30 mouse cellular contexts compared by ENCODE assay signal in genomic region chr1:170982301-170982700, GRCm38 (mm10). TPM values are rescaled to one million over a fixed set of nuclear protein-coding genes. Genes with fewer than 3 reads are reported as not detected.
"Had no signal": no experiment of that assay in that cellular context is flagged by ENCODE, and none has a peak within 500 bp of the region (broad histone marks: within the 10 kb centered on the region; RNA-seq: fewer than 3 reads in every experiment).

No protein-coding gene starts in this region.

- H3K4me3 ChIP-seq: limb, embryonic 10.5 days; limb, embryonic 13.5 days; liver, embryonic 12.5 days; liver, embryonic 15.5 days; lung, embryonic 15.5 days; megakaryocyte, embryonic 14.5 days; midbrain, embryonic 10.5 days; midbrain, embryonic 13.5 days; neural tube, embryonic 12.5 days; neural tube, embryonic 15.5 days had no signal

- DNase-seq: kidney, adult 18-20 months; kidney, adult 9 months; kidney, postnatal 14 days; kidney, postnatal 4 days; layer of hippocampus, adult 9-11 months; liver; lung, adult 18-20 months; lung, postnatal 10 days; lung, postnatal 36 days; retina, postnatal 1 day; thymus, adult 2 months; thymus, postnatal 14 days had no signal

- H3K4me1 ChIP-seq: limb, embryonic 10.5 days; limb, embryonic 13.5 days; liver, embryonic 12.5 days; liver, embryonic 15.5 days; lung, embryonic 15.5 days; midbrain, embryonic 10.5 days; midbrain, embryonic 13.5 days; neural tube, embryonic 12.5 days; neural tube, embryonic 15.5 days had no signal

- H3K9me3 ChIP-seq: limb, embryonic 10.5 days; limb, embryonic 13.5 days; liver, embryonic 12.5 days; liver, embryonic 15.5 days; lung, embryonic 15.5 days; midbrain, embryonic 10.5 days; midbrain, embryonic 13.5 days; neural tube, embryonic 12.5 days; neural tube, embryonic 15.5 days had no signal

- H3K4me2 ChIP-seq: limb, embryonic 13.5 days; liver, embryonic 12.5 days; liver, embryonic 15.5 days; lung, embryonic 15.5 days; midbrain, embryonic 13.5 days; neural tube, embryonic 12.5 days; neural tube, embryonic 15.5 days had no signal

- H3K27ac ChIP-seq: limb, embryonic 10.5 days; limb, embryonic 13.5 days; liver, embryonic 12.5 days; liver, embryonic 15.5 days; lung, embryonic 15.5 days; midbrain, embryonic 10.5 days; midbrain, embryonic 13.5 days; neural tube, embryonic 12.5 days; neural tube, embryonic 15.5 days had no signal

- H3K9ac ChIP-seq: limb, embryonic 13.5 days; liver, embryonic 12.5 days; liver, embryonic 15.5 days; lung, embryonic 15.5 days; midbrain, embryonic 13.5 days; neural tube, embryonic 12.5 days; neural tube, embryonic 15.5 days had no signal

- H3K27me3 ChIP-seq: liver, embryonic 15.5 days; lung, embryonic 15.5 days; midbrain, embryonic 13.5 days; neural tube, embryonic 12.5 days; neural tube, embryonic 15.5 days had no signal

- ATAC-seq: inflammation-experienced regulatory T-cells, adult 6 months; liver, embryonic 12.5 days; midbrain, embryonic 13.5 days; midbrain, embryonic 16.5 days had no signal

- H3K36me3 ChIP-seq: limb, embryonic 10.5 days; limb, embryonic 13.5 days; liver, embryonic 12.5 days; liver, embryonic 15.5 days; lung, embryonic 15.5 days; midbrain, embryonic 10.5 days; midbrain, embryonic 13.5 days; neural tube, embryonic 12.5 days; neural tube, embryonic 15.5 days had no signal

RNA-seq across cellular contexts. Expression of gene Fcgr2b, which starts 6.0 kb away (rescaled TPM):
- polyA plus RNA-seq: midbrain, embryonic 10.5 days had no signal

RNA-seq across cellular contexts. Expression of gene Fcgr4, which starts 36.4 kb away (rescaled TPM):
- total RNA-seq: left cerebral cortex, adult 18-20 months; left cerebral cortex, postnatal 25 days had no signal
- polyA plus RNA-seq: inflammation-experienced regulatory T-cells, adult 6 months; limb, embryonic 10.5 days; midbrain, embryonic 10.5 days; midbrain, embryonic 13.5 days had no signal

RNA-seq across cellular contexts. Expression of gene Fcrla, which starts 54.9 kb away (rescaled TPM):
- total RNA-seq: layer of hippocampus, adult 18-20 months; layer of hippocampus, postnatal 25 days; left cerebral cortex, adult 18-20 months; left cerebral cortex, postnatal 25 days had no signal
- polyA plus RNA-seq: intestine, embryonic 16.5 days; kidney, embryonic 16.5 days; limb, embryonic 10.5 days; limb, embryonic 13.5 days; midbrain, embryonic 10.5 days; midbrain, embryonic 13.5 days; midbrain, embryonic 16.5 days; neural tube, embryonic 12.5 days; neural tube, embryonic 15.5 days had no signal
